Mouse (Mus musculus): ENCODE results near the gene Lamb2. TPM values are rescaled to one million over a fixed set of nuclear protein-coding genes. Genes with fewer than 3 reads are reported as not detected.

Lamb2 gene
- total and polyA plus RNA-seq, 3 experiments = 0.58 to 0.84 TPM; not detected in 1

- Histone ChIP-seq H3K9me3 (replicated peaks; ENCODE audit: insufficient read depth, low read length) (no peaks in the 10 kb centered on the region), H3K36me3 (ENCODE audit: control insufficient read depth in 1 of 2, insufficient read depth in 2 of 2, low read length in 2 of 2) (peaks cover 5 to 8% of the 10 kb centered on the region in 2 experiments; a peak in 3 of 4 replicates), H3K79me2 (ENCODE audit: control insufficient read depth, insufficient read depth, low read length, poor library complexity) (peaks cover 23% of the 10 kb centered on the region), H3K27me3 (ENCODE audit: control insufficient read depth in 1 of 2, insufficient read depth in 2 of 2, low read length in 2 of 2) (no peaks in the 10 kb centered on the region), H3K4me3 (ENCODE audit: control insufficient read depth in 1 of 2, insufficient read depth in 1 of 2, low read depth in 2 of 2, low read length in 2 of 2) (no peak overlapping the region), H3K27ac (ENCODE audit: control insufficient read depth, low read depth, low read length) (no peak overlapping the region), H3K9ac (ENCODE audit: control insufficient read depth, low read depth, low read length, poor library complexity, severe bottlenecking) (no peak overlapping the region), H3K4me1 (ENCODE audit: control insufficient read depth in 1 of 2, insufficient read depth in 2 of 2, low read length in 2 of 2) (peaks cover 4 to 9% of the 10 kb centered on the region in 2 experiments)
- no peak for DNase-seq (ENCODE audit: low read depth, low spot score)
- TF ChIP-seq MEF2A (IDR thresholded peaks at IDR 0.05; ENCODE audit: extremely low read depth, insufficient replicate concordance, low read depth, low read length, poor library complexity, severe bottlenecking) (no peak), SMC3 (IDR thresholded peaks at IDR 0.05; ENCODE audit: low read depth, low read length) (no peak), NELFE (IDR thresholded peaks at IDR 0.05; ENCODE audit: low read depth, low read length) (no peak), USF2 (IDR thresholded peaks at IDR 0.05; ENCODE audit: borderline replicate concordance in 1 of 2, insufficient read depth in 1 of 2, low read depth in 1 of 2, low read length in 2 of 2) (no peak), CTCF (IDR thresholded peaks at IDR 0.05 in 2 of 3, conservative IDR thresholded peaks at IDR 0.05 in 1 of 3; ENCODE audit: control insufficient read depth in 1 of 3, insufficient read depth in 1 of 3, low read depth in 2 of 3, low read length in 3 of 3, poor library complexity in 1 of 3, severe bottlenecking in 1 of 3) (no peak), TCF12 (IDR thresholded peaks at IDR 0.05; ENCODE audit: low read depth, low read length) (no peak), MAX (IDR thresholded peaks at IDR 0.05; ENCODE audit: low read length) (no peak), RCOR1 (IDR thresholded peaks at IDR 0.05; ENCODE audit: low read depth, low read length) (no peak), MYB (IDR thresholded peaks at IDR 0.05; ENCODE audit: low read depth, low read length) (no peak), ELF1 (IDR thresholded peaks at IDR 0.05; ENCODE audit: low read depth, low read length) (no peak), SIN3A (IDR thresholded peaks at IDR 0.05; ENCODE audit: low read length) (no peak)
These were observed 8.9 kb downstream of the Lamb2 start for GRCm38 (mm10) chr9:108488403-108488802.

- H3K9ac ChIP-seq (ENCODE audit: control insufficient read depth, low read depth, low read length, poor library complexity, severe bottlenecking) = no peak overlapping the region
- no peak for TF ChIP-seq MEF2A (IDR thresholded peaks at IDR 0.05; ENCODE audit: extremely low read depth, insufficient replicate concordance, low read depth, low read length, poor library complexity, severe bottlenecking)
- no peak for TF ChIP-seq SMC3 (IDR thresholded peaks at IDR 0.05; ENCODE audit: low read depth, low read length)
- no peak for TF ChIP-seq RAD21 (IDR thresholded peaks at IDR 0.05; ENCODE audit: low read depth, low read length)
- TF ChIP-seq GATA1 (IDR thresholded peaks at IDR 0.05; ENCODE audit: low read depth, low read length) = no peak
- no peak for TF ChIP-seq MXI1 (IDR thresholded peaks at IDR 0.05; ENCODE audit: low read depth, low read length)
- TF ChIP-seq POLR2A (IDR thresholded peaks at IDR 0.05; ENCODE audit: control insufficient read depth in 1 of 2, insufficient read depth in 1 of 2, low read depth in 1 of 2, low read length in 2 of 2, poor library complexity in 1 of 2) = no peak
- no peak for TF ChIP-seq ZKSCAN1 (IDR thresholded peaks at IDR 0.05; ENCODE audit: low read depth, low read length)
- TF ChIP-seq EP300 (IDR thresholded peaks at IDR 0.05; ENCODE audit: low read depth in 1 of 2, low read length in 2 of 2) = no peak
- no peak for TF ChIP-seq CTCF (IDR thresholded peaks at IDR 0.05 in 2 of 3, conservative IDR thresholded peaks at IDR 0.05 in 1 of 3; ENCODE audit: control insufficient read depth in 1 of 3, insufficient read depth in 1 of 3, low read depth in 2 of 3, low read length in 3 of 3, poor library complexity in 1 of 3, severe bottlenecking in 1 of 3)
- TF ChIP-seq BHLHE40 (IDR thresholded peaks at IDR 0.05; ENCODE audit: borderline replicate concordance, low read depth, low read length) = no peak
- no peak for TF ChIP-seq CHD2 (IDR thresholded peaks at IDR 0.05; ENCODE audit: low read length)
- TF ChIP-seq MAFK (IDR thresholded peaks at IDR 0.05; ENCODE audit: borderline replicate concordance, low read depth, low read length) = no peak
These were observed 9.7 kb downstream of the Lamb2 start for GRCm38 (mm10) chr9:108489215-108489614.

More at GRCm38 (mm10) chr9:108489215-108489614, 9.7 kb downstream of the Lamb2 start:
- peaks cover 5 to 14% of the 10 kb centered on the region in 2 experiments; a peak in 3 of 4 replicates for H3K36me3 ChIP-seq (ENCODE audit: control insufficient read depth in 1 of 2, insufficient read depth in 2 of 2, low read length in 2 of 2)
- H3K4me1 ChIP-seq (ENCODE audit: control insufficient read depth in 1 of 2, insufficient read depth in 2 of 2, low read length in 2 of 2) = peaks cover 4 to 9% of the 10 kb centered on the region in 2 experiments
- no peak overlapping the region for H3K4me3 ChIP-seq (ENCODE audit: control insufficient read depth in 1 of 2, insufficient read depth in 1 of 2, low read depth in 2 of 2, low read length in 2 of 2)
- DNase-seq (ENCODE audit: low read depth, low spot score) = no peak
- H3K79me2 ChIP-seq (ENCODE audit: control insufficient read depth, insufficient read depth, low read length, poor library complexity) = peaks cover 23% of the 10 kb centered on the region
- no peaks in the 10 kb centered on the region for H3K9me3 ChIP-seq (replicated peaks; ENCODE audit: insufficient read depth, low read length)
- H3K27me3 ChIP-seq (ENCODE audit: control insufficient read depth in 1 of 2, insufficient read depth in 2 of 2, low read length in 2 of 2) = no peaks in the 10 kb centered on the region
- no peak overlapping the region for H3K27ac ChIP-seq (ENCODE audit: control insufficient read depth, low read depth, low read length)

Measured in MEL (cell line).